Mouse (Mus musculus): ENCODE measurements at regions not wholly inside any gene's neighbourhood (a gene's known extent, or its start where the extent isn't known, plus 50 kb on each side); places are given as distances from the start of the nearest gene placed in this dataset.

DNA sequence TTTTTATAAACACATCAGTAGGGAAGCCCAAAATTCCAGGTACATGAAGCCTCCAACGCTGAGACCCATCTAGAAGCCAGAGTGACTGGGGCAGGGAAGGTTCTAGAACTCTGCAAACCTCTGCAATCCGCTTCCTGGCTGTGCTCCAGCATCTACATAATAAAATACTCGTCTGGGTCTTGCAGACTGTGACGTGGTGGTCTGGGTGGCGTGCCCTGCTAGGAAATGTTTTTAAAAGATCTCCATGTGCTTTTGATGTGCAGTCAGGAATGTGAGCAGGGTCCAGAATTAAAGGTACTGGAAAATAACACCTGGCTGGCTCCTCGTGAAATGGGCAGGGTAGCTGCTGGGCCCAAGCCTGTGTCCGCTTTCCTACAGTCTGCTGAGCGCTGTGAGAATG, 66.0 kb downstream of the Psmg1 start:
- TF ChIP-seq CTCF (IDR thresholded peaks at IDR 0.05; ENCODE audit: low read depth, low read length) = no peak
- no peak for TF ChIP-seq POLR2A (IDR thresholded peaks at IDR 0.05; ENCODE audit: extremely low read depth, insufficient read depth, low read length)
